Mouse (Mus musculus): ENCODE results near the gene Syt1.

Gene Syt1

GRCm38 (mm10) chr10:108579396-108579795 lies 431.4 kb downstream of the Syt1 start:
- DNase-seq (ENCODE audit: low spot score in 2 of 2) = no peak

DNA sequence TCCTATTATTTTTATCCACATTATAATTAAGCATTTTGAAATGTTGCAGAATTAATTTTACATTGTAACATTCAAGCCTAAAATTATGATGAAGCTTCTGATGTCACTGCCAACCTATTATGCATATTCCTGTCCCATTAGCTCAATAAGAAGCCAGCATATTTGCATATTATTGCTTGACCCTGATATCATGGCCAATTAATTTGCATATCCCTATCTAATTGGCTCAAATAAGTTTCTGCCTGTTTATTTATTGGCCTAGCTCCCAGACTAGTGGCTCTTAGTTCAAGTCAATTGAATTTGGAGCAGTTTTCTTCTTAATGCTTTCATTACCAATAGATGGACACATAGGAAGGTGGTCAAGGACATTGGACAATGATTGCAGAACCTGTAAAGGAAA lies 433.2 kb downstream of the Syt1 start:
- no peak for DNase-seq (ENCODE audit: low spot score in 2 of 2)

- no peak for DNase-seq (ENCODE audit: low spot score in 2 of 2)
These were observed 438.0 kb downstream of the Syt1 start for GRCm38 (mm10) chr10:108572764-108573163.

DNA sequence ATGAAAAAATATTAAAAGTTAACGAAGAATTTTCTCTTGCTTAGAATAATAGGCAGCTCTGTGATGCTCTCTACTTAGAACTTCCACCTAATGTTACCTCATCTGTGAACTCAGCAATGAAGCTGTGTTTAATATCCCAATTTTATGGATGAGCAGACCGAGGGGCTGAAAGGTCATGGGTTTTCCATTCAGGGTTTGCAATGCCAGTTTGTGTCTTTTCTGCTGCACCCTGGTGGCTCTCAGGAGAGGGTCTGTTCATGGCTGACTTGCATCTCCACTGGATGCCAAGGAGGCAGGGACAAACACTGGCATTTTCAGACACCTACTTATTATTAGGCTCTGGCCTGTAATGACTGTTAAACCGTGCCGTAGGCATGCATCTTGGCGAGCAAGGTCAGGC lies 439.7 kb downstream of the Syt1 start:
- DNase-seq (ENCODE audit: low spot score in 2 of 2) = no peak

GRCm38 (mm10) chr10:108569568-108570139 lies 441.1 kb downstream of the Syt1 start:
- no peak for DNase-seq (ENCODE audit: low spot score in 2 of 2)

DNA sequence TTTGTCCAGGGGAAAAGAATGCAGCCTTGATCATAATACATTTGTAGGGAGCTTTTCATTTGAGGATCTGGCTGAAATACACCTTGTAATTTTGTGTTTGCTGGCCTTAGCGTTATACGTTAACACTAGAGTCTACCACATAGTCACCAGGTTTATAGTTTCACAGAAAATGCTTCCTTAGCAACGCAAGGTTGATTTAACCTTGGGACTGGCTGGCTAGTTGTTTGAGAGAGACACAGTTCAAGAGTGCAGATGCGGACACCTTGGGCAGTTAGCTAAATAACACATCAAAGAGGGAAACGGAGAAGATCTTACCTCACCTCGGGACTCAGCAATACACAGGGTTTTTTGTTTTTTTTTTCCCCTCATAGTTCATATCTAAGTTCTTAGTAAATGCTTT lies 441.9 kb downstream of the Syt1 start:
- DNase-seq (ENCODE audit: low spot score in 2 of 2) = no peak

DNA sequence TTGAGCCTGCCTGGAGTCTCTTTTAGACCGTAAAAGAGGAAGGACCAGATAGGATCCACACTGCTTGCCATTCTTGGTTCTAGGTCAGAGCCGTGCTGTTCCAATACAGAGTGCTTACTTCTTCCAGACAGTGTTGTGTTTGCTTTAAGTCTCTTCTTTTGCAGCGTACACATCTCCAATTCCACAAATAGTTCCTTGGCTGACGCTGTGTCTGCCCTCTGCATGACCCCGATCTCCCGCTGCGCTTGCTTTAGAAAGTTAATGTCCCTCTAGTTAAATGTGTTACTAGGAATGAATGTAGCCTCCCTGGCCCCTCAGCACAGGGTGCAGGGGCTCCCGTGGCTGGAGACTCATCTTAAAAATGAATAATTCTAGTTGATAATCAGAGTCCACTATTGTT lies 442.6 kb downstream of the Syt1 start:
- DNase-seq (ENCODE audit: low spot score in 2 of 2) = no peak

- no peak for DNase-seq (ENCODE audit: low spot score in 2 of 2)
These were observed 443.3 kb downstream of the Syt1 start for GRCm38 (mm10) chr10:108567456-108567855.

GRCm38 (mm10) chr10:108559607-108559908 lies 451.2 kb downstream of the Syt1 start:
- no peak for DNase-seq (ENCODE audit: low spot score in 2 of 2)

DNA sequence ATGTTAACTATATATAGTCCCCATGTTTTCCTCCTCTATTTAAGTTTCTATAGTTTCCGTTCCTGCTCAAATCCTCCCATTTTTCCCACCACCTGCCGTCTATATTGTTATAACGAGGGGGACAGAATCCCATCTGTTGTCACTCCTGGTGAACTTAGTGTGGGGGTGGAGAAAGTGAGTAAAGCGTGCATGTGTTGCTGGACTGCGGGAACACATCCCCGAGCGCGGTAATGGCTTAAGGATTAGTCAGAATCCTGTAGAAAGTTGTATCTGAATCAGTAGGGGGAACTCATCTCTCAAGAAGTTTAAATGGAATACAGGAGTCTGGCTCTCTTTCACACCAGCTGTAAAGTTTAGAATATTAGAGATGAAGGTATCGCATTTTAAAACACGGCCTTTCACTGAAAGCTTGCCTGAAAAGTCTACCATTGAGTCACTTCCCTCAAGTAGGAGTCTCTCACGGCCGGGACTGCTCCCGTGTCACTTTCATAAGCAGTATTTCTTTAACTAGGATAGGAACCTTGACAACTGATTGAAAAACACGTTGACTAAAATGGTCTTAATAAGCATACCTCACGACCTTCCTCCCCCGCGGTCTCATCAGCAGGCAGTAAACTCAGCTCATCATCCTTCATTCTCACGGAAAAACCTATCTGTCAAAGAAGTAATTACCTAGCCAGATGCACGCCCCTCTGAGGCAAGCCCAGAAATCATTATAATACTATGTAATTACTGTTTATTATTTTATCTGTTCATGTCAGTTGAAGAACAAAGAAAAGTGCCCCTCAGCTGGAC lies 451.8 kb downstream of the Syt1 start:
- no peak for DNase-seq (ENCODE audit: low spot score in 2 of 2)

DNA sequence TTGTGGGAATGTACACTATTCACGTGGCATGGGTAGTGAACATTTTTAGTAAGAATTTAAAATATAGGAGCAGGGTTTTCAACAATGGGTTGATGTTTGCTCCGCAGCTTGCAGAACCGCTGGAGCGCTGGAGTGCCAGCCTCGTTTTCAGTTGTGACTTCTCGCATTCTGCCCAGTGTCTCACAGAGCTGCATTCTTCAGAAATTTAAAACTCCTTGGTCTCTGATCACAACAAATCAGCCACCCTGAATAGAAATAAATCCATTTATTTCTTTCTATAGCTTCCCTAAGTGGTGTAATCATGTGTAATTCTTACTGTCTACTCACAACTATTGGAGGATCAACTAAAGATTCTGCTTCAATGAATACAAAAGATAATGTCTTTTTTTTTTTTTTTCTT lies 458.2 kb downstream of the Syt1 start:
- DNase-seq (ENCODE audit: low spot score in 2 of 2) = no peak

GRCm38 (mm10) chr10:108545715-108546114 lies 465.1 kb downstream of the Syt1 start:
- DNase-seq (ENCODE audit: low spot score in 2 of 2) = no peak

DNA sequence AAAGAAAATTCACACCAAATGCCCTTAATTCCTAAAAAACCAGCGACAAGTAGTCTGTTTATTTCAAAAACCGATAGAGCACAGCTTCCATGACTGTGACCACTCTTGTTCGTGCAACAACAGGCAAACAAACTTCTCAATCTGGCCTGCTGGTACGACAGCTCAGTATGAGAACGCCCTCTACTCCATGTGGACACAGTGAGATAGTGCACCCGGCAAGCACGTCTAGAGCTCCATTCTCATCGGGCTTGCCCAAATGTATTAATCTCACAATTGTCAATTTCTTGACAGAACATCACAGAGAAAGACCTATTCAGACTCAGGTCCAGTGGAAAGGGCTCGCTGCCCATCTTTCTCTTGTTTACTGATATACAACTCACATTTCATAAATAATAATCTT lies 469.2 kb downstream of the Syt1 start:
- DNase-seq (ENCODE audit: low spot score in 2 of 2) = no peak

DNA sequence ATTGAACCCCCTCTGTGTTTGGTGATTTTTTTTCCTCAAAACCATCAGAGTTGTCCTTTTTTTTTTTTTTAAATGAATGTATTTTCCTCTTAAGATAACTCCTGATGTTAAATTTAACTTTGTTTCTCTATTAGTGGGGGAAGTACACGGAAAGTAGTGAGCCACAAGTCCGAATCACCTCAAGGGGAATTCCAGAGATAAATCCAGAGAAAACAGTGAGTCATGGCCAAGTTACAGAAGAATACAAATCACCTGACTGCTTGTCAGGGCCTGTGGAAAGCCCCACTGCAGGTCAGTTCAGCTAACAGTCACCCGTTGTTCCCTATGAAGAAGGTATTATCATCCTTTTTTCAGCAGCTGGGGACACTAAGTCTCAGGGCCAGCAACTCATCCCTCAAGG lies 472.2 kb downstream of the Syt1 start:
- DNase-seq (ENCODE audit: low spot score in 2 of 2) = no peak

- peak in 1 of 2 experiments; percentile 48 for DNase-seq (ENCODE audit: low spot score in 2 of 2)
These were observed 473.1 kb downstream of the Syt1 start for GRCm38 (mm10) chr10:108537641-108538040.

- DNase-seq (ENCODE audit: low spot score in 2 of 2) = no peak
These were observed 474.9 kb downstream of the Syt1 start for GRCm38 (mm10) chr10:108535922-108536321.

GRCm38 (mm10) chr10:108534112-108534511 lies 476.7 kb downstream of the Syt1 start:
- DNase-seq (ENCODE audit: low spot score in 2 of 2) = no peak

GRCm38 (mm10) chr10:108532916-108533315 lies 477.9 kb downstream of the Syt1 start:
- DNase-seq (ENCODE audit: low spot score in 2 of 2) = no peak

GRCm38 (mm10) chr10:108532283-108532682 lies 478.5 kb downstream of the Syt1 start:
- DNase-seq (ENCODE audit: low spot score in 2 of 2) = no peak

GRCm38 (mm10) chr10:108531641-108532040 lies 479.1 kb downstream of the Syt1 start:
- DNase-seq (ENCODE audit: low spot score in 2 of 2) = no peak

GRCm38 (mm10) chr10:108531111-108531510 lies 479.7 kb downstream of the Syt1 start:
- no peak for DNase-seq (ENCODE audit: low spot score in 2 of 2)

GRCm38 (mm10) chr10:108528338-108528737 lies 482.4 kb downstream of the Syt1 start:
- DNase-seq (ENCODE audit: low spot score in 2 of 2) = no peak

GRCm38 (mm10) chr10:108525506-108525905 lies 485.3 kb downstream of the Syt1 start:
- DNase-seq (ENCODE audit: low spot score in 2 of 2) = no peak

Data from urinary bladder, postnatal 4 days (tissue).